Mouse (Mus musculus) adrenal gland, postnatal 14 days (tissue): ENCODE results near the gene Rhof. TPM values are rescaled to one million over a fixed set of nuclear protein-coding genes. Genes with fewer than 3 reads are reported as not detected.

Experiments
- DNase-seq: peaks from one replicate; pipeline ENCODE4 v3.0.0; 2021; ENCODE audit warnings: mixed read lengths
- total RNA-seq: library from RNA; stranded (reverse); gene quantifications from 2 replicates; pipeline ENCODE4 v1.2.3, GENCODE M21; 2021

Rhof gene
- total RNA-seq, 1 experiment from 2014 or later = 0.89 TPM

DNA sequence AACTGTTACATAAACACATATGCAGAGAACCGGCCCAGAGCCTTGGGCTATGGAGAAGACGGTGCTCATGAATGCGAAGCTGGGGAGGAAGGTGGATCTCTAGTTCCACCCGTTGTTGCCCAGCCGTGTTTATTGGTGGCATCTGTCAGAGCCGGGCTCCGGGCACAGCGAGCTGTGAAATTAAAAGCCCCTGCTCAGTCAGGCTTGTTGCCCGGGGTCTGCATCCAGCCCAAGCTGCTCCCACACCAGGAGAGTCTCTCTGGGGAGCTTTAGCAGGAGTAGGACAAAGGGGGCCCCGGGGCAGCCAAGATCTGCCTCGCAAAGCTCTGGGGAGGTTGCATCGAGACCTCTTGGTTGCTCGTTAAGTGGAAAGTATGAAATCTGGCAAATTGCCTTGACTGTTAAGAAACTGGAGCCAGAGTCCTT lies 22.2 kb downstream of the Rhof start:
- DNase-seq = peak; percentile 75

DNA sequence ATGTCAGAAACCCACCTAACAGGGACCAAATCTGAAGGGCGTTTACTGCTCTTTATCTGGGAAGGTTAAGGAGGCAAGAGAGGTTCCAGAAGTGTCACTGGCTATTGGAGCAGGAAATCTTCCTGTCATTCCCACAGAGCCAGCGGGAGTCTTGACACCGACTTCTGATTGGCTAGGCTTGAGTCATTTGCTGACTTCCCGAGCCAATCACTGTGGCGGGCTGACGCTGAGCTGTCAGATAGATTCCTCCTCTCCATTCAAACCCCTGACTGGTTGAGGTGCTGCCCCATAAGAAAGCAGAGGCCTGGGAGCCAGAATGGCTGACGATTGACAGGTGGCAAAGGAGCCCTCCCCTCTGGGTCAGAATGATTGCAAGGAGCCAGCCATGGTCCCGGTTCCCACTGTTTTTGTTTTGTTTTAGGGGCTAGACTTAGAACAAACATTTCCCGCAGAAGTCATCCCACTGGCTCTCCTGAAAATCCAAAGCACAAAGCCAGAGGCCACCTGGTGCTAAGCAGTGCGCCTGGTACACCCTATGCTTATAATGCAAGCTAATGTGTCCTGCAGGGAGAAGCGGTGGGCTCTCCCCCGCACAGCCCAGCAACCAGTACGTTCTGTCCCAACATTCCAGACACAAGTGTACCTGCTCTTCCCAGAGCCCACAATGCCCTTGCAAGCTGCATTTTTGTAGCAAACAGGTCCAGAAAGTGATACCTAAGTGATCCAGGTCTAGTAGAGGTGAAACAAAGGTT lies 22.9 kb downstream of the Rhof start:
- peak; percentile 76 for DNase-seq

DNA sequence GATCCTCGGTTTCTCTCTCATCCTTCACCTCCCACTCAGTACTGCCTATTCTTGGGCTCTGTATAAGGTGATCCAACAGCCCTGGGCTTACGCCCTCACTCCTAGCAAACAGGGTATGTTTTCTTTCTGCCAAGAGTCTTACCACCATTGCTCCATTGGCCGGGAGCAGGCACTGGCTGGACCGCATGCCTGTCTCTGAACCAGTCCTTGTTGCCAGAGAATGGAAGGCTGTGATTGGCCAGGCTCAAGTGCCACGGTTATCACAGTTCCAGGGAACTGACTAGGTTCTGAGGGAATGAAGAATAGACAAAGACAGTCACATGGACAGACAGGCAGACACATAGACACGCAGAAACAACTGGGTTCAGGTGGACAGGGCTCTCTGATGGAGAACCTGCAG lies 27.7 kb downstream of the Rhof start:
- DNase-seq = peak; percentile 34

DNA sequence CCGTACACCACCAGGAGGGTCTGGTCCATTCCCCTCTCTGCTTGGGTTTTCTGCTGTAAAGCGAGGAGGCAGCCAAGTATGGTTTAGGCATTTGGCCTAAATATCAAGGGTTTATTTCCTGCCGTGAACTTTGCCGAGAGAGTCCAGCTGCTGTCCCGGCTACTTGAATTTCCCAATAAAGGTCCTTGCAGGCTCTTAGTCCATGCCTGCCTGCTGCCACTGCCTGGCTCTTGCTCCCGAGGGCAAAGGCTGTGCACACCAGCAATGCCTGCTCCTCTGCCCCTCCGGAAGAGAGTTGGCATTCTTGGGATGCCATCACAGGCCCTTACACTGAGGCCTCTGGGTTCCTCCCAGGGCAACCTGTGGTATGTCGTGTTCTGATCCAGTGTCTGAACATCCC lies 28.9 kb downstream of the Rhof start:
- DNase-seq = peak; percentile 52

DNA sequence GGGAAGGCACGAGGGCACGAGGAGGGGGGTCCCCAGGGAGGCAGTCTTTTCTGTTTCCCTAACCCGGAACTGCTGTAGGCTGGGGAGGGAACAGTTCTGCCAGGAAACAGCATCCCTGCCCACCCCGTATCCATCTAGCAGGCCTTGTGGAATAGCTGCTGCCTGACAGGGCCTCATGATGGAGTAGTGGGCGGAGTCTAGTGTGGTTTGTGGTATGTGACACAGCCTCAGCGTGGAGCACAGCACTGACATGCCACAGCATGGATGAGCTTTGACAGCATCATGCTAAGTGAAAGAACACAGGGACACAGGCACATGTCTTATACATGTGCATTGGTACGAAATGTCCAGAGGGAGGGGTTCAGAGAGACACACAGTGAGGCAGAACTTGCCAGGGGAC lies 30.1 kb downstream of the Rhof start:
- DNase-seq = no peak

DNA sequence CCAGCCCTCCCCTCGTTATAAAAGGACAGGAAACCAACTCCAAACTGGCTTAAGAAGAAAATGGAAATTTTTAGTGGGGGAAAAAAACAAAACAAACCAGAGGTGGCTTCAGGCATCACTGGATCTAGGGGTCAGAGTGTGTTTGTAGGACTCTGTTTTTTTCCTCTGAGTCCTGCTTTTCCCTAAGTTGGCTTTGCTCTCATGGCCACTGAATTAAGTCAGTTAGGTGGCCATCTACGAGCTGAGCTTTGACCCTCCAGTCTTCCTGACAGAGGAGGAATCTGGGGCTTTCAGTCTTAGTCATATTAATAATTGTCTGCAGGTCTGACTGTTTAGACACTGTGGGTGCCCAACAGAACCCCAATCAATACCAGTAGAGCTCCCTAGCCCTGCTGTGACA lies 34.0 kb downstream of the Rhof start:
- no peak for DNase-seq

DNA sequence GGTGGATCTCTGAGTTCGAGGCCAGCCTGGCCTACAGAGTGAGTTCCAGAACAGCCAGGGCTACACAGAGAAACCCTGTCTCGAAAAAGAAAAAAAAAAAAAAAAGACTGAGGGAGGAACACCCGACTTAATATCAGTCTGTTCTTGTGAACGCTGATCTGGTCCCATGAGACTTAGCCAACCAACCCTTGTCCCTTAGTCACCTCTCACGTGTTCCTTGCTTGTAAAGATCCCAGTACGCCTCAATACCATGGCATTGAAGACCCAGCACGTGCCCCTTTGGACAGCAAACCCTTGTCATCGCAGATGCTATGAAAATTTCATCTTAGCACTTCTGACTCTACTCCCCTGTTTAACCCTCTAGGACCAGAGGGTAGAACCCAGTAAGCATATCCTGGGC lies 36.2 kb downstream of the Rhof start:
- no peak for DNase-seq

DNA sequence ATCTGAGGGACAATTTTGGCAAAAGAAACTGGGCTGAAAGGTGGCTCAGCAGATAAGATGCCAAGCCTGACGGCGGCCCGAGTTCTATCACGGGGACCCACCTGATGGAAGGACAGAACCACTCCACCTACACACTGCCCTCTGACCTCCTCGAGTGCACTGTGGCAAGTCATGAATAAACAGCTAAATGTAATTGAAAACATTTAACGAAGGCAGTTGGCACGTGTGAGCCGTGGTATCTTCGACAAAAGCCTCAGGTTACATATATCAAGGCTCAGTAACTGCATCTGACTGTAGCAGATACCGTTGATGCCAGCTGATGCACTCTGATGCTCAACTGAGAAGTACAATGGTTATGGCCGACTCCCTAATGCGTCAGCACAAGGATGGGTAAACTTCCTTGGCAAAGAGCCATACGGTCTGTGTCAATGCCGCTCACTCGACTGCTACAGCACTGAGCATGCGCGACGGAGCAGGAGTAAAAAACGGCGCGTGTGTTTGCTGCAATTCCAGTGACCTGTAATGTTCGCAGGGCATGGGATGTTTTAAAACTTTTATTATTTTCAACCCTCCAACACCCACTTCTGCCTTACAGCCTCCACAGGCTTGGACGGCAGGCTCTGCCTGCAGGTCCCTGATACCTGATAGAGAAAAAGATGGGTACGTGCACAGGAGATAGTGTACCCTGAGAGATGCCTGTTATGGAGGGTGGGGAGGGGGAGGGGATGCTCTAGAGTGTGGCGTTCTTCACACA lies 38.1 kb downstream of the Rhof start:
- DNase-seq = peak; percentile 53

DNA sequence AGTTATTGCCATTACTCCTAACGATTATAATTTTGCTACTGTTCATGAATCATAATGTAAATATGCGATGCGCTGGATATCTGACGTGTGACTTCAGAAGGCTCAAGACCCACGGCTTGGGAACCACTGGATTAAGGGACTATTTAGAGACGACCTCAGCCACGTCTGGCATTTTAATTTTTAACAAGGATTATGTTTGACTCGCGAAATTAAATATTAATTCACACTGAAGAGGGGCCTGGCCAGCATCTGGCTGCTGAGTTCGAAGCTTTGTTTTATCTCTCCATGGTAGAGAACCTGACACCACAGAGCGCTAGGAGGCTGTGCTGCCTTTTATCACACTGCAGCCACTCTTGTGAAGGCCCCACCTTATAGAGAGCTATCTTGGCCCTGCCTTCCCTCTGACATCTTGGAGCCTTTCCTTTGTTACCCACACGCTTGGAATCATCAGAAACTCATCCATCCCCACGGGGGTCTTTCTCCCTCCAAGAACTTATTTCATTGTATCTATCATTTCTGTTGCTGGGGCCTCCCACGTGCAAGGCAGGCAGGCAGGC lies 39.3 kb downstream of the Rhof start:
- DNase-seq = no peak

DNA sequence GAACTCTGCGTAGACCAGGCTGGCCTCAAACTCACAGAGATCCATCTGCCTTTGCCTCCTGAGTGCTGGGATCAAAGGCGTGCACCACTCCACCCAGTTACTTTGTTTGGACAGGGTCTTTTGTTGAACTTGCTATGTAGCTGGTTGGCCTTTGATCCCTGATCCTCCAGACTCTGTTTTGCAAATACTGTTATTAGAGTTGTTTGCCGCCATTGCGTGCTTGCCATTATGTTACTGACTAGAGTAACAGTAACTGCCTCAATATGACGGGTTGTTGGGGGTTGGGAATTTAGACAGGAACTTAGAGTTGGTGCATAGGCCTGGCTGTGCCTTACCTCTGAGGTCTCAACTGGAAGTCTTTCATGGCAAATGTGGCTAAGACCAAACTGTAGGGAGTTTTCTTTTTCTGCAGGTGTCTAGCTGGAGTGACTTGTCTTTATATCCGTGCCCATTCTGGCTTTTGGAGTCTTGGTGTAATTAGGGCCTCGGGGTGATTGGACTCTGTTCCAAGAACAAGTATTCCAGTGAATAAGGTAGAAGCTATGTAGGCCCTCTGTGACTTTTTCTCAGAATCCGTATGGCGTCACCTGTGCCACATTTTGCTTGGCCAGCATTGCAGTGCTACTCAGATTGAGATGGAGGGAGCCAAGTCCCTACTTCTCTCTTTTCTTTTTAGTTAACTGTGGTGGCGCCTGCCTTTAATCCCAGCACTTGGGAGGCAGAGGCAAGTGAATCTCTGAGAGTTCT lies 41.8 kb downstream of the Rhof start:
- DNase-seq = no peak

DNA sequence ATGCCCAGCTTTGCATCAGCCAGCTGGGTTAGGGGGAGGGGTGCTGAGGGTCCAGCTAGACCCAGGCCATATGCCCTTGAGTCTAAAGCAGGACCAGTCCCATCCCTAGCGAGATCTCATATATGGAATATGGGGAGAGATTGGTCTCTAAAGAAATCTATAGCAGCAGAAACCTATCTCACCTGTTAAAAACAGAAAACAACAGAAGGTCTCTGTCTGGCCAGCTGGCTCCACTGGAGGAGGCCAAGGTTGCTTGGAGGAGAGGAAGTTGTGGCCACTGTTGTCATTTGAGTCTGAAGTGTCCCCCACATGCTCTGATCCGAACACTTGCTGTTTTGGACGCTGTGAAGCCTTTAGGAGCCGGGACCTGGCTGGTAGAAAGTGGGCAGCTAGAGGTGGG lies 43.7 kb downstream of the Rhof start:
- no peak for DNase-seq

DNA sequence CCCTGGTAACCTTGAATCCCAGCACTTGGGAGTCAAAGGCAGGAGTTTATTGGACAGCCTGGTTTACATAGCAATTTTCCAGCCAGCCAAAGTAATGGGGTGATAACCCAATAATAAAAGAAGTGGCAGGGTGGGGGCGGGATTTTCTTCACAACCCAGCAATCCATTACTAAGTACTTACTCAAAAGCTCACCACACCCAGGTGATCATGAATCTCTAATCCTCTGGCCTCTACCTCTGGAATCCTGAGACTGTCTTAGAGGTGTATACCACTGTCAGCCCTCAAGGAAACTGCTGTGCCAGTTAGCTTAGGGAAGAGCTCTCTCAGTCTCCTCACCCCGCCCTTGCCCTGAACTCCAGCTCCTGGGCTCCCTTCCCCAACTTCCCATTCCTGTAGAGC lies 46.0 kb downstream of the Rhof start:
- DNase-seq = no peak

DNA sequence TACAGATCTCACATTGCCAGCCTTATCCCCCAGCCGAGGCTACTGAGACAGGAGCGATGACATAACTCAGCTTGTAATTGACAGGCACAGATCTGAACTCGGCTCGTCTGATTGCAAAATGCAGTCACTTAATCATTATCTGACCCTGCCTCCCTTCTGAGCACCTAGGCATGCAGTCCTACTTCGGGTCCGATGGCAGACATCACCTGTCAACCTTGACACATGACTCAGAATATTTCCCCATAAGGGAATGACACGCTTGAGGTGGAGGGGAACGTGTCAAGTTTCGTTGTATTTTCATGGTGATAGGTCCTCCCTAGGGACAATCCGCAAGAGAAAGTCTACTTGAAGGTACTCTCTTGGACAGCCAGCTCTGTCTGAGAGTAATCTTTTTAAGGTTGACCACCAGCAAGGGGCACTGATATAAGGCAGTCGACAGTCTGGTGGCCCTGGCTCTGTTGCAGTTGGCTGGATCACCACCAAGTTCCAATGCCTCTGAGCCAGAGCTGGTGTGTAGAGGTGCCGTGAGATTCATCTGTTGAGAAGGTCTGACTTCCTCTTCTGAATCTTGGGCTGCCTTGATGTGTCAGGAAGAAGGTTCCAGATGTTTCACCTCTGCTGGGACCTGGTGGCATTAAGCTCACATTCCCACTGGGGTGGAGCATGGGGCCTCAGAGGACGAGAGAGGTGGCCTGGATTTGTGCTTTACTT lies 49.0 kb downstream of the Rhof start:
- DNase-seq = no peak

DNA sequence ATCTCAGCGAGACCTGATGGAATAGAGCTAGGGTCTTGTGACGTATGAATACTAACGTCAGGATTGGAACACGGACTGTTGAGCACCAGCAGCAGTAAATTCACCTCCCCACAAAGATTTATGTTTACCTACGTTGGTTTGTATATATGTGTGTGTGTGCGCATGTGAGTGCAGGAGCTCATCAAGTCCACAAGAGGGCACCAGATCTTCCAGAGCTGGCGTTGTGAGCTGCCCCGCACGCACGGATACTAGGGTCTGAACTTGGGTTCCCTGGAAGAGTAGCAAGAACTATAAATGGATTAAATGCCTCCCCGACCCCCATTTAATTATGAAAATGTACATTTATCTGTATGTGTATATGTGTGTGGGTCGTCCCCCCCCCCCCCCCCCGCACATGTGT lies 52.0 kb downstream of the Rhof start:
- DNase-seq = no peak

DNA sequence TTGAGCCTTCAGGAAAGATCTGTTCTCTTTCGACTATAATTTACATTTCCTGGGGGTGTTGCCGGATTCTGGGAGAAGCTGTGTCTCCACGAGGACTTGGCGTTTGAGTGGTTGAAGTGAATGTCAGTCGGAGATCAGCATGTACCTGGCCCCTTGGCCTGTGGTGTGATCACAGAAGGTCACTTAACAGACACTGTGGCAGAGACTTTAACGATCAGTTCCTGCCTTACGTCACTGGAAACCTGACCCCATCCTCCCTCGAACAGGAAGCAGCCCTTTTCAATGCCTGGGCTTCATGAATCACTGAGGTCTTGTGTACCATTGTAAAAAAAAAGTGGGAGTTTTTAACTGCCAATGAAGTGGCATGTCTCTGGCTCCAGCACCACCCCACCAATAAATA lies 52.5 kb downstream of the Rhof start:
- no peak for DNase-seq

DNA sequence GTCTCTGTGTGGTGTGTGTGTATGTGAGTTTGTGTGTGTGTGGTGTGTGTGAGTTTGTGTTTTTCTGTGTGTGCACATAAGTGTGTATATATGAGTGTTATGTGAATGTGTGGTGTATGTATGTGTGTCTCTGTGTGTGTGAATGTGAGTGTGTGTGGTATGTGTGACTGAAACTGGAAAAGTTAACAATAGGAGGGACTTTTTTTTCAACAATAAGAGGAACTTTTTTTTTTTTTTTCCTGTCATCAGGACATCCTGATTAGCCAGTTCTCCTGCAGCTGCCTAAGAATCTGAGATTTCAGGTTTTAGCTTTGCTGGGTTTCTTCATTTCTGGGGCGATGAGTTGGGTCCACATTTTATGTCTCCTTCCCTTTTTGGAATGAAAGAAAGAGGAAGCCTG lies 52.9 kb downstream of the Rhof start:
- no peak for DNase-seq

DNA sequence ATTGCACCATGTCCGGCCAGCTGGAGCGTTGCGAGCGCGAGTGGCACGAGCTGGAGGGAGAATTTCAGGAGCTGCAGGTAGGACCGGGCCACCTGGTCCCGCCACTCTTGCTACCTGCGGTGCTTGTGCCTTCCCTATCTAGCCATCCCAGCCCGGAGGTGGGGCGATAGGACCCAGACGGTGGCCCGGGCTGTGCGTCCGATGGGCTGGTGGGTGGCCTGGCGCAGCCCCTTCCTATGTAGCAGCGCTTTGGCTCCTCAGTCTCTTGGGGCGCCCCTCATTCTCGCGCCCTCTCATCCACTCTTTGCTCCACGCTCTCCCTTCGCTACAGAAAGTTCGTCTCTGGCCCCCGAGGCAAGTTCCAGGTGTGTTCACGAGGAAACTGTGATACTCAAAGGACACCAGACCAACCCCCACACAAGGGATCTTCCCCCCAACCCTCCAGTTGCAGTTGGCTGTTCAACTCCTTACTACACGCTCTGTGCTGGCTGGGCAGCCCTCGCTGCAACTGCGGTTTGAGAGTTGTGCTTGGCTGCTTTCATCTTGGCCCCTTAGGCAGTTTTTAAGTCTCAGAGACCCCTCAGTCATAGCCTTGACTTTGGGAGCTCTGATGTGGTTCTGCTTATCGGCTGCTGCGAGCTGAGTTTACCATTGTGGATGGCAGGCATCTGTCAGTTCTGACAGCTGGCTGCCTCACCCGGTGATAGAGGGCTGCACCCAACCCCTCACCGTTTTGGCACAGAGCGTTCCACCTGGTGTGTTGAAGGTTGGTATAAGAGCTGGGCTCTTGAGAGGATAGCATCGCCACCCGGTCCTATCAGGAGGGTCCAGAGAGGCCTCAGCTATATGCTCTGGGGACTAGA lies 55.8 kb downstream of the Rhof start:
- DNase-seq = no peak

DNA sequence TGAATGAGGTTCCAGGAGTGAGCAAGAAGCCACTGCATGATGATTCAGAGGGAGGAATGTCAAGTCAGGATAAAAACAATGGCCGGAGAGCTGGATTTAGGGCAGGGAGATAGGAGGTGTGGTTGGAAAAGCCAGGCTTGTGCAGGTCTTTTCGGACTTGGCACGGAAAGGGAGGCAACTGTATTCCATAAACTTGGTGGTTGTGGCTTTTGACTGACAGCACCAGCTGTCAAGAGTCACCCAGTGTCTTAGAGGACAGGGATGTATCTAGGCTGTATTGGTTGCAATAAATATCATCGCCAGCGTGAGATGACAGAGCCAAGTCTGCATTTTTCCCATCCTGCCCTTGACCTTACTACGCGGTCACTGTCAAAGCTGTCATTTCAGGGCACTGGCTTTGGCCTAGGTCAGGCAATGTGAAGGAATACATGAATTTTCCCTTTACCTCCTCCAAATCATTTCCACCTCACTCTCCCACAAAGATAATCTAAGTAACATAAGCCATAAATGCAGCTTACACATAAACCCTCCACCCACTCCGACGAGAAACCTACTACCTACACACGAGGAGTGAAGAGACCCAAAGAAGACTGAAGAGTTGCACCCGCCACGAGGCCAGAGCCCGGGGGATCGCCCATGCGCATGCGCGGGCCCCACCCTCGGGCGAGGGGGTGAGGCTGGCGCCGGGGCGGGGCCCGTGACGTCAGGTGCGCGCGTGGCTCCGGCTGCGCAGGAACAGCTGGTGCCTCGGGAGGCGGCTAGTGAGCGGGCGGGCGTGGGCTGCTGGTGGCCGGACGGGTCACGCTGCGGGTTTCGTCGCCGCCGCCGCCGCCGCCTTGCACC lies 56.7 kb downstream of the Rhof start:
- peak; percentile 98 for DNase-seq

DNA sequence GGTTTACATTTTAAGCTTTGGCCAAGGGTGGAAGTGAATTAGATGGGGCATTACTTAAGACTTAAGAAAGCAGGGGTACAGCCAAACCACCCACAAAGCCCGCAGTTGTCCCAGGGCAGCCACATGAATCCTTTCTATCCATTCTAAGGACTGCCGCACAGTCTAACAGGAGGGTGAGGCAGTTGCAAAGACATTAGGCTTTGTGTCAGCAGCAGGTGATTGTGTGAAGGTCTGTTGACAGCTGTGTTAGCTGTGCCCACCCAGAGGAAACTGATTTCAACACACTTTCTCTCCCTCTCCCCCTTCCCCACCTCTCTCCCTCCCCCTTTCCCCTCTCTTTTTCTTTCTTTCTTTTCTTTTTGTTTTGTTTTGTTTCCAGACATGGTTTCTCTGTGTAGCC lies 63.8 kb downstream of the Rhof start:
- no peak for DNase-seq

DNA sequence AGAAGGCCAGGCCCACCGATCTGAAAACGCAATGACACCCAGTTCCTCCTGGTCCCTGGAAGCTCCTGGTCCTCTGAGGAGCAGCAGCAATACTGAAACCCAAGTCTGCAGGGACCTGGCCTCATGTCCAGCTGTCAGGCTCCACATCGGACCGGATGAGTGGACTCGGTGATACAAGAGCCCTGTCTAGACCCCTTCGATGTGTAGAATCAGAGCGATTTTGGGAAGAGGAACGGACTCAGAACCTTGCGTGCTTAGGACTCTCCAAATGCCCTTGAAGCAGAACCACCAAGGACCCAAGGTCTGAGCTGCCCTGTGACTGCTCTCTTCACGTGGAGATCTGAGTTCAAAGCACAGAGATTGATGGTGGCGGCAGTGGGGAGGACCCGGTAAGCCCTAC lies 64.4 kb downstream of the Rhof start, which contains the start of gene Tmem120b:
Gene Tmem120b (plus strand): TSS at position 301 of the 400 bp plus-strand sequence.
- no peak for DNase-seq
